Mouse (Mus musculus) liver, adult 2 months (tissue): ENCODE results near the gene Cenpj.

ENCODE experiments used
- CTCF ChIP-seq: fragments of 200-500 bp; IDR thresholded peaks from 2 replicates; pipeline ENCODE4 v1.5.1; 2011; ENCODE audit warnings: low read depth, low read length, control low read depth
- POLR2A ChIP-seq: fragments of 200-500 bp; IDR thresholded peaks from 2 replicates; pipeline ENCODE4 v1.6.1; 2011; ENCODE audit warnings: low read length, control low read depth; ENCODE audit not compliant: insufficient read depth; ENCODE audit errors: extremely low read depth

GRCm38 (mm10) chr14:56552924-56553323, 22.3 kb downstream of the Cenpj start:
- TF ChIP-seq CTCF (no peak), POLR2A (no peak)
